Comparison of ENCODE assay signal across 23 mouse cellular contexts in genomic region chr12:59193637-59194036, GRCm38 (mm10).
"Had no signal": no experiment of that assay in that cellular context is flagged by ENCODE, and none has a peak within 500 bp of the region (broad histone marks: within the 10 kb centered on the region; RNA-seq: fewer than 3 reads in every experiment).

No protein-coding gene starts in this region.

- H3K9me3 ChIP-seq: intestine, embryonic 15.5 days; limb, embryonic 10.5 days; limb, embryonic 13.5 days; midbrain, embryonic 12.5 days; midbrain, embryonic 15.5 days; neural tube, embryonic 12.5 days; neural tube, embryonic 15.5 days; stomach, embryonic 15.5 days had no signal

- ATAC-seq: intestine, embryonic 15.5 days; lung, postnatal 0 days; midbrain, embryonic 15.5 days had no signal

- H3K4me1 ChIP-seq: intestine, embryonic 15.5 days; limb, embryonic 10.5 days; limb, embryonic 13.5 days; midbrain, embryonic 12.5 days; midbrain, embryonic 15.5 days; neural tube, embryonic 12.5 days; neural tube, embryonic 15.5 days; stomach, embryonic 15.5 days had no signal

- H3K4me2 ChIP-seq: intestine, embryonic 15.5 days; limb, embryonic 13.5 days; lung, embryonic 14.5 days; midbrain, embryonic 12.5 days; midbrain, embryonic 15.5 days; neural tube, embryonic 12.5 days; neural tube, embryonic 15.5 days; stomach, embryonic 15.5 days had no signal

- H3K4me3 ChIP-seq: intestine, embryonic 15.5 days; layer of hippocampus, adult 2 months; limb, embryonic 10.5 days; limb, embryonic 13.5 days; midbrain, embryonic 12.5 days; midbrain, embryonic 15.5 days; neural tube, embryonic 12.5 days; neural tube, embryonic 15.5 days; stomach, embryonic 15.5 days had no signal

- H3K27me3 ChIP-seq: intestine, embryonic 15.5 days; limb, embryonic 13.5 days; midbrain, embryonic 12.5 days; midbrain, embryonic 15.5 days; neural tube, embryonic 12.5 days; neural tube, embryonic 15.5 days; stomach, embryonic 15.5 days had no signal

- H3K27ac ChIP-seq: intestine, embryonic 15.5 days; kidney, postnatal 0 days; layer of hippocampus, adult 2 months; limb, embryonic 10.5 days; limb, embryonic 13.5 days; liver, embryonic 14.5 days; macrophage; midbrain, embryonic 12.5 days; midbrain, embryonic 15.5 days; neural tube, embryonic 12.5 days; neural tube, embryonic 15.5 days; stomach, embryonic 15.5 days had no signal

- DNase-seq: kidney, adult 11 months; kidney, postnatal 25 days; layer of hippocampus, postnatal 36 days; lung, embryonic 14.5 days; right cerebral cortex, adult 18-20 months; right cerebral cortex, postnatal 14 days; spleen, adult 18-20 months; thymus, adult 18-20 months; thymus, postnatal 14 days; thymus, postnatal 4 days had no signal

- H3K9ac ChIP-seq: intestine, embryonic 15.5 days; limb, embryonic 13.5 days; liver, embryonic 14.5 days; lung, embryonic 14.5 days; midbrain, embryonic 12.5 days; midbrain, embryonic 15.5 days; neural tube, embryonic 12.5 days; neural tube, embryonic 15.5 days; stomach, embryonic 15.5 days had no signal
